Mouse (Mus musculus) gastrocnemius, postnatal 10 days (tissue): ENCODE measurements around the gene Cobl. TPM values are rescaled to one million over a fixed set of nuclear protein-coding genes. Genes with fewer than 3 reads are reported as not detected.

Experiments
- DNase-seq: peaks from one replicate; pipeline ENCODE4 v3.0.0; 2021; ENCODE audit warnings: mixed read lengths
- total RNA-seq, 2 experiments: library from RNA; stranded (reverse); gene quantifications; 2 replicates each; pipeline ENCODE4 v1.2.3; 2021

Cobl gene
- total RNA-seq, 2 experiments from 2014 or later, result 127 to 138 TPM

DNA sequence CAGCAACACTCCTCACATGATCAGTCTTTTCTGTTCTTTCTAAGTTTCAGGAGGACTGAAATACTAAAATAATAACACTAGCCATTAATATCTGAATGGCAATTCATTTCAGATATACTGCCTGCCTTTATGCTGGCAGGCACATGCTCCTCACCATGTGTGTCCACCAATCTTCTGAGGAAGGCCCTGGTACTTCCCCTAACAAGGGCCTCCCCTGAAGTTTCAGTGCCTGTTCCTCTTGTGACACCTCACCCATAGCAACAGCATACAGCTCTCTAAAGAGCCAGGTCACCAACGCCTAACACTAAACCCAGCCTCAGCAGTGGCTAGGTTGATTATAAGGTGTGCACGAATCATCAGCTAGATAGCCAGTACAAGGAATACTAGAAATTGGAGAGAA lies 20.5 kb downstream of the Cobl start:
- no peak for DNase-seq

DNA sequence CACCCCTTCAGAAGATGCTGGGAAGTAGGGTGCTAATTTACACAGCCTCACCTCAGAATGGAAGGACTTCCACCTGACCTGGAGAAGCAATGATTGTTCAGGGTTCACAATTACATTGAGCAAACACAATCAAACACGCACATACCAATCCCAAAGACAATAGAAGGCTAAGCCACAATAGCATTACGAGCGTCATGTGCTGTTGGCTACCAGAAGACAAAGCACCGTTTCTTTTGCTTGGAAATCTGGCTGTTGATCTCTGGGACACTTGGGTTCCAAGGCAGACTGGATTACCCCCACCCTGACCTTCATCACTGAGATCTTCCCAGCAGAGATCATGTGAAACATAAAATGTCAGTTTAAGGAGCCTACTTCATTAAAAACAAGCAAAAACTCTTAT lies 21.1 kb downstream of the Cobl start:
- no peak for DNase-seq

DNA sequence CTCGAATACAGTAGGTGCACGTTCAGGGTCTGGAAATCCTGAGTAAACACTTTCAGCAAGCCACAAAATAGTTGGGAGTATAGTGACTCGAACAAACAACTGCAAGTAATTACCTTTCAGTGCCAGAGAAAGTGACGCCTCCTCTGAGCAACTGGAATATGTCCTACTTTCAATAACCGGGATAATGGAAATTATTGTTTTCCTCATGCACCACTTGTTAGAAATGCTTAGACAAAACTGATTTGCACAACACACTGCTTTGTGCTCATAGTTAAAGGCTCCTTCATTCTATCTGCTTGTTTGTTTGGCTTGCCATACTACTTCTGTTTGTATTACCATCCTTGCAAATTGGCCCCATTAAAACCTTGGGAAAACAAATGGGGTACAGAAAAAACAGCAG lies 21.6 kb downstream of the Cobl start:
- DNase-seq, result no peak

DNA sequence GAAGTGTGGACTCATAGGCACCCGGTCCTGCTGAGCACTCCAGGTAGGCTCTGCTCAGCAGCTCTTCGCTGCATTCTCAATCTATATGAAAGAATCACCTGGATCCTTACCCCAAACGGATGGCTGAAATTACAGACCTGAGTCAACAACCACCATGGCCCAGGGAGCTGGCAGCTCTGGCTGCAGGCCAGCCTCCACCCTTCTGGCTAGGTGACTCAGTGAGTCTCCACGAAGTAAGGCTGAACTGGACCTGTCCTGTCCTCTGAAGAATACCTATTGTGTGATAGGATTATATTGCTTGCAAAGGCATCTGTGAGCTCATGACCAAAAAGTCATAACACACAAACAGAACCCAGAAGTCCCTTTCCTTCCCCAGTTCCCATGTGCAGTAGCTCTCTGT lies 22.5 kb downstream of the Cobl start:
- DNase-seq, result no peak

DNA sequence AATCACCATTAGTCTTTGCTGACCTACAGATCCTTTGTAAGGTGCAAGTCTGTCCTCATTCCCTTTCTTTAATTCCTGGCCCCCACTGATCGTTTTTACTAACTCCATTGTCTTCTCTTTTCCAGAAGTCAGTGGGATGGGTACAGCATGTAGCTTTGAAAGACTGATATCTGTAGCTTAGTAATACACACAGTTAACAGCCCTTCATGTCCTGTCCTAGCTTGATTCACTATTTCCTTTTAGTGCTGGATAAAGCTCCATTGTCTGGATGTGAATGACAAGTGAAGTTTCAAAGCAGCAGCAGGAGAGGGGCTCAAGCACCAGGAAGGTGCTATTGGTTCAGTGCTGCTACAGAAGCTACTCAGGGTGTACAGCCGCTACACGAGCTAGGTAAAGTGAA lies 28.9 kb downstream of the Cobl start:
- no peak for DNase-seq

DNA sequence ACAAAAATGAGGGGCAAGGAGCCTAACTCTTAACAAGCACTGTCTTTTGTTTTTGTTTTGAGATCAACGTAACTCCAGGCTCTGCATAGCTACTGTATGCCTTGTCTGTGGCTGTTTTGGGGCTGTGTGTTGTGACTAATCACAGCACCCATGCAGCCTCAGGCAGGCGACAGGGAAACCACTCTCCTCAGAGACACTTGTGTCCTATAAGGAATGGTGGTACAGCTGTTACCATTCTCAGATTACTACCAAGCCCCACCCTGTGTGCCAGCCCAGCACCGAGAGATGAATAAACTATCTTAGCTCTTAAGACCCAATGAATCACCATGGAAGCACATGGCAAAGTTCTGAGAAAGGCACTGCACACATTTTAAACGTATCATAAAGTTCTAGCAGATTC lies 29.7 kb downstream of the Cobl start:
- DNase-seq, result peak; percentile 22

DNA sequence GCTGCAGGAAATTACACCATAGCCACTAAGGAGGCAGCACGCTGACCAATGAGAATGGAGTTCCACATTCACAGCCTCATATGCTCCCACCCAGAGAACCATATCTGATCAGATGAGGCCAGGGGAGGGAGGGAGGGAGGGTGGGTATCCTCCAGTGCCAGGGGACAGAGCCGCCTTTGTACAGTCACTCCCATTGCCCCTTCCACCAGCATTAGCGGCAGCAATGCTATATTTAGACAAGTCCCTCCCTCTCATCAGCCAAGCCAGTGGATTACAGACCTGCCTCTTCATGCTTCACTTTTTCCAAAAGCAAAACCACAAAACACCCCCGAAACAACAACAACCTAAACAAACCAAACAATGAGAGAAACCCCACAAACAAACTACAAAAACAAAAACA lies 30.2 kb downstream of the Cobl start:
- no peak for DNase-seq

DNA sequence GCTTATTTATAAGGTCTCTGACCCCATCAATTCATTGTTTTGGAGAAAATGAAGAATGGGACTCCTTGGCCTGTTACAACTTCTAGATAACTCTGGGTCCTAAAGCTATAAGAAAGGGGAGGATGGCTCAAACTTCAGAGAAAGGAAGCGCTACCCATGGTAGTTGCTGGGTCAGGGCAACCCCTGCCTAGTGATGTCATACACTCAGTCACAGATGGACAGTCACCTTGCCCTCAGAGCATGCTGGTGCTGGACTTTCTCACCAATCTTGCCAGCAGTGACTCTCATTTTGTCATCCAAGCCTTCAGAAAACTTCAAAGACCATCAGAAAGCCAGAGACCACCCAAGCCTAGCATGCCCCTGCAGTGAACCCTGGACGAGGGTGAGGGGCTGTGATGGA lies 32.8 kb downstream of the Cobl start:
- no peak for DNase-seq

DNA sequence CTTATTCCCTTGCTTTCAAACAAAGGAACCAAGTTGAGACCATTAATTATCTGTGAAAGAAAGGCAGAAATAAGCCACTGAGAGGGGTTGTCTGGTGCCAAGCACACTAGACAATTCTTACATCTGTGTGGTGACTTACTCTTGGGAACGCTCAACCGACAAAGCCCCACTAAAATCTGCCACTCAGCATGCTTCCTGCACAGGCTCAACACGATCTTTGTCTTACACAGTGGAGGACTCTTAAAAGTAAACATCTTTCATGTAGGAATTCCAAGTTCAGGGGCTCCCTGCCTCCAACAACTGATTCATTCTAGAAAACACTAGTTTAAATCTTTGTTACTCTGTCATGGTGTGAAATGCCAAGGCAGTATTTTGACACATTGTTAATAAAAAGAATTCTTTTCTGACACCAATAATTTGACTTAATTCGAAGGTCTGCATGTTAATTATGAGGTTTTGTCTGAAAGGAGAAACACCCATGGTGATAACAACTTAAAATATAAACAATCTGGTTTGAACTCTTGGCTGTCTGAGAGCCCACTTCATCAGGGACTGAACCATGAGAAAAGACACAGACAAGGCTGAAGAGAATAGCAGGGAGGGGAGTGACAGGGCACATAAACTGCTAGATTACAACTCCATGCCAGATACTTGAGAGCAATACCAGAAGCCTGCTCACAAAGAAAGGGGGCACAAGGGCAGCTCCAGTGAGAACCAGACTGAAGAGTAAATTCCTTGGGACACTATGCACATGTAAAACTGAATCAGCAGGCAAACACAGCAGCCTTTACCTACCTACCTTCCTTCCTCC lies 34.3 kb downstream of the Cobl start:
- DNase-seq, result no peak

DNA sequence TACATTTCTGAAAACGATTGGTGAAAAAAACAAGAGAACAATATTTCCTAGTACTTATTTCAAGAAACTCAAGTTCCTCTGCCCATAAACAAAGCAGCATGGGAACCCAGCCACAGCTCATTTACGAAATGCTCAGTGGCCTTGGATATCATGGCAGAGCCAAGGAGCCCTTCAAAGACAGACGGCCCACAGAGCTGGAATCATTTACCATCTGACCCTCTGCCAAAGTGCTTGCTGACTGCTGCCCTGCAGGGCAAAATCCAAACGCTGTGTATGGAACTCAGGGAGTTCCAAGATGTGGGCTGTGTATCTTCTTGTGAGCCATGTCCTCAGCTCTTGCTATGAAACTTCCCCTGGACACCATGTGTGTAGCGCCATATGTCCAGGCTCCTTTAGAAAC lies 38.0 kb downstream of the Cobl start:
- peak; percentile 15 for DNase-seq

DNA sequence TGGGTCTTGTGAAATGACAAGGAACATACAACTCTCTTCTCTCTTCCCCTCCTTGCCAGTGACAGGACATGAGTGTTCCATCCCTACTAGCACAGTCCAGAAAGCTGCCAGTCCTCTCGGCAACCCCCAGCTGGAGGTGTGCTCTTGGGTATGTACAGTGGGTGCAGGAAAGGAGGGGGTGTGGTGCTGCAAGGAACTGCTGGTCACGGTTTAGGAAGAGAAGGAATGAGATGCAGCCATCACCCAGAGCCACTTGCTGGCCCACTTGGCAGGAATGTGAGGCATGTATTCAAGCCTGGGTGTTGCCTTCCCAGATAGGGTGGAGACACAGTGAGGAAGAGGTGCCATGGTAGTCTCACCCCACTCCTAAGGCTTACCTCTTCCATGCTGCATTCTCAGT lies 40.6 kb downstream of the Cobl start:
- no peak for DNase-seq

DNA sequence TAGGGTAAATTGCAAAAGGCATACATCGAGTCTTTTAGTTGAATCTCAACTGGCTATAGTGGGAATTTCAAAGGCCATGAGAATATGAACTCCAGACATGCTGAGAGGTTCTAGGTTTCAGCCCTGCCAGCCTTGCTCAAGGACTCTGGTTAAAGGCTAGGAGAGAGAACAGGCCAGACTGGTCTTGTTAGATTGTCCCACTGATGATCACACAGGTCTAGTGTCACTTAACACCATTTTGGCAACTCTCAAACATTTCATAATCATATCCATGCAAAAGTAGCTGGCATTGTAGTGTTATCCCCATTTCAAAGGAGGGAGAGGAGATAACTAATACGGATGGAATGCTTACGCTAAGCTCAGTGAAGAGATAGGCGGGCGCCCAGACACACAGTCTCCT lies 43.6 kb downstream of the Cobl start:
- DNase-seq, result no peak

DNA sequence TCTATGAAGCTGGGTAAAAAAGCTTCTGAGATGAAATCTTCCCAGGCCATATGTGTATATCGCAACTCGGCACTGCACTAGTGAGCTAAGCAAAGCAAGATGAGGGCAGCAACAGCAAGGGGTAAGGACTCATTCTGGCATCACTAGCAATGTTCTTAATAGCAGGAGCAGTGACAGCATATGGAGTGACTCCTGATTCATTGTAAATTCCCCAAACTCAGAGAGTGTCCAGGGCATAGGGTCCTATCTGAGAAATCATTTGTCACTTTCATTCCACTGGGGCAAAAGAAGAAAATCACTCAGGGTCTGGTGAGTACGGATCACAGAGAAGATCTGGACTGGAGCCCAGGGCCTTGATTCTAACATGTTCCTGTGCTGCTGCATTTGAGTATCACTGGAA lies 44.6 kb downstream of the Cobl start:
- DNase-seq, result no peak

DNA sequence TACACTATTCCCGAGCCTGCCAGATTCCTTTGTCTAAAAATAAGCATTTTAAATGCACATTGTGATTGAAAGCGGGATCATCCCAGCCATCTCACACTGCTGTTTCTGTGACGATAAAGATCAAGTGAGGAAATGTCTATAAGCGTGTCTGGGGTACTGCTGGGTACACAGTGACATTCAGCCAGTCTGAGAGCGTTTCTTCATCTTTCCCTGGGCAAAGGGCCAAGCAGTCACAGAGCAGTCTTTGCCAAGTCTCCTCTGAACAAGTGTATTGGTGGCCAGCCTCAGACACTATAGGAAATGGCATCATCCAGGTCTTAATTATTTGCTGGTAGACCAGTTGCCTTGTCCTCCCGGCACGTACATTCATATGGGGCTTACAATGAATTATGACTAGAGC lies 47.9 kb downstream of the Cobl start:
- DNase-seq, result no peak

DNA sequence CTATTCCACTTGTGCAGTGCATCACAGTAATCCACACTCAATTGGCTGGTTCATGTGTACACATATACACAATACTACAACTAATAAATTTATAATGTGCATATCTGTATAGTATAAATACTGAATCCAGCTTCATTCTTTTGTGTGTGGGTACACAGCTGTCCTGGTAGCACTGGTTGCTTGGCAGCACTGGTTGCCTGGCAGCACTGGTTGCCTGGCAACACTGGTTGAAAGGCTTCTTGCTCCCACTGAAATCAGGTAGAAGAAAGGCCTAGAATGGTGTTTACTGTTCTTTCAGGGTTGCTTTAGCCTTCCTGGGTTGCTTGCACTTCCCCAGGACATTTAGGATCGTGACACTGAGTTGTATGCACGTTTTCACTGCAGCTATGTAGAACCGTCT lies 49.4 kb downstream of the Cobl start:
- DNase-seq, result no peak

DNA sequence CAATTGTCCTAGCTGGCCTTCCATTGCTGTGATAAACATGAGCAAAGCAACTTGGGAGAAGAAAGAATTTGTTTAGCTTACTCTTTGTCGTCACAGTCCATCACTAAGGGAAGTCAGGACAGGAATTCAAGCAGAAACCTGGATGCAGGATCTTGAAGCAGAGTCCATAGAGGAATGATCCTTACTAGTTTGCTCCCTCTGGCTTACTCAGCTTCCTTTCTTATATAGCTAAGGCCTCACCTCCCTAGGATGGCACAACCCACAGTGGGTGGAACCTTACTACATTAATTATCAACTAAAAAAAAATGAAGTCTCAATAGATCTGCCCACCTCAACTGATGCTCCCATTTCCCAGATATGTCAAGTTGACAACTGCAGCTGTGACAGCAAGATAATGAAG lies 52.8 kb downstream of the Cobl start:
- no peak for DNase-seq

DNA sequence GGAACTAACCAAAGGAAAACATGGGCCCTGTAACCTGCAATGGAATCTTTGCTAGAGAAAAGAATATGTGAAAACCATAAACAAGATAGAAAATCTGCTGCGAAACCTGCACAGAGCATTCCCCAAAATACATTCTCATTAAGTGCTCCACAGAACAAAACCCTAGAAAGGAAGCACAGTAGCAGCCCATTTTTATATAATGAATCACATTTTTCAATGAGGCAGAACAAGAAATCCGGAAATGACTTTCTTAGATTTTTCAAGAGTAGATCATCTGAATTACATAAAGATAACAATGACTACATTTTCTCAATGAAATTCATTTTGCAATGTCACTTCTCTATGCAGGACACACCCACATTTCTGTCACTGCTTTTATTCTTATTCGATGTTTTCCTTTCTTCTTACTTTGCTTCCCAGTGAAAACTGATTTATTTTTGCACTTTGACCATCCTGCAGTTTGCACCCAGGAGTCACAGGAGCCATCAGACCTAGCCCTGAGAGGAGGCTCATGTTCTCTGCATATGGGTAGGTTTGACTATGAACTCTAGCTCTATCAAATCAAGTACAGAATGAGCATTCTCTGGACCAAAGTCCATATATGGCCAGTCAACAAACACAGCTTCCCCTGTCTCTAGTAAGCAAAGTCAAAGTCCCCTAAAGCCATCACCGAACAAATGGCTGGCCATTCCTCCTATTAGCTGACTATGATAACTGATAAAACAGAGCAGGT lies 53.5 kb downstream of the Cobl start:
- no peak for DNase-seq

DNA sequence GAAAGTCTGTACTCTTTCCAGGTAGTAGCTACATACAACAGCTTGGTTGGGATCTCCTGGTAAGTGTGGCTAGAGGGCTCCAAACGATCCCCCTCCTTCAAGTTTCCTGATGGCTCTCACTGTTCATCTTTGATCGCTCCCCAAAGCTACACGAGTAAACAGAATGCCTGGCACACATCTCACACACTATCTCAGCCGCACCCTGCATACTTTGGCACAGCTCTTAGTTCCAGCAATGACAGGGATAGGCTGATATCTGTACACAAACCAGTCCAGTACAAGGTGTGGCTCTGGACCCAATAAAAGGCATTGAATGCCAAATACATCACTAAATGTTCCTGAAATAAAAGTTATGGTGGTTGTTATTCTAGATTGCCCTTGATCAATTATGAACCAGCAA lies 55.3 kb downstream of the Cobl start:
- DNase-seq, result no peak

DNA sequence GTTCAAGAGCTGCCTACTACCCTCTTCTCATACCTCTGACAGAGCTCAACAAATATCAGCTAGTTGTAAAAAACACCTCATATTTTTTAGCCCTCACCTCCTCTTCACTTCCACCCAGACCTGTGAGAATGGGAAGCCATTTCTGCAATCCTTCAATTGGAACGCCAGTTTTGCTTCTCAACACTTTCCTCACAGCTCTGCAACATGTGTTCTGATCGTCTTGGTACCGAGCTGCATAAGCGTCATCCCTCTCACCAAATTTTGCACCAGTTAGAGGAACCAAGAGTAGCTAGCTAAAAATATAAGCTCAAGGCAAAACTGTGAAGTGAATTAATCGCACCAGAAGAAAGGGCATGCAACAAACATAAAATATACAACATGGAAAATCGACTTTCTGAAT lies 56.9 kb downstream of the Cobl start:
- DNase-seq, result no peak

DNA sequence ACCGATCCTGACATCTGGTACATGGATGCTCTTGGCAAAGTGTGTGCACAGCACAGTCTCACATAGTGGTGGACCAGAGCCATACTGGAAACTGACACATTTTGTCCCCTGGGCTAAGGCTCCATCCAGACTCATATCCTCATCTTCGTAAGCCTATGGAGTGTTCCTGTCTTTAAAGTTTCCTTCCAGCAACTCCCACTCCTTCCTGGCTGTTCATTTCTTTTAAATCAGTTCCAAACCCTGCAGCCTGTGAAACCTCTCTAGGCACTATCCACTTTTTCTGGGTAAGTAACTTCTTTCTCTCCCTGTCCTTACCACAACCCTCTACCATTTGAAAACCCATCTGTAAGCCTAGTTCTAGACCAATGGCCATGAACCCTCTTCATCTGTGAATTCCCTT lies 64.9 kb downstream of the Cobl start:
- no peak for DNase-seq

DNA sequence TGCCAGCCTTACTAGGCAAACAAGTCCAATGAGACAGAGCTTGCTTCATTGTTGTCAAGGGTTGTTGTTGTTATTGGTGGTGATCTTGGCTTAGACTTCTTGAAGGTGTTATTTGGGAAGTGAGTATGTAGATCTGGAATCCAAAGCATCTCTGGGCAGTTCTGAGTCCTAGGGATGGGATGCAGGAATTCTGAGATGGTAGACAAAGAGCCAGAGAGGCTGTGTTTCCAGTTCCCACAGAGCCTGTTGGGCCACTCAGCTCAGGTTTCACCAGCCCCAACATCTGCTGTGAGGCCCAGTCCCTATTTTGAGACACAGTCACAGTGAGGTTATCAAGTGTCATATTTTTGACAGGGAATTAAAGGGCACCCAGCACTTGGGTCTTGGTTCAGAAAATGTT lies 68.6 kb downstream of the Cobl start:
- no peak for DNase-seq

DNA sequence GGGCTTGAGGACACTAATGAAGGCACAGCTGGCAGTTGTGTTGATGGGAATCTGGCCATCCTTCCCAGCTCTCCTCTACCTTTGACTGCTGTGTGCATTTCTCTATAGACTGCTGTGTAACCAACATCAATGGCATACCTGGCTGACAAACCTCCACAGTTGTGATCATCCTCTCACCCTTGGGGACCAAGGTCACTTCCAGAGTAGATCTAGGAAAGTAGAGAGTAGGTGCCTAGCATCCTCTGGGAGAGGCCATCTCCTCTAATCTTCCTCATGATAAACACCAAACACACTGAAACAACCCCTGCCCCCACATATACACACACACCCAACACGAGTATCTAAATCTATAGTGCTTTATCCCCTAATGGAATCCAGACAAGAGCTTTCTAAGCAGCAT lies 70.1 kb downstream of the Cobl start:
- DNase-seq, result no peak

DNA sequence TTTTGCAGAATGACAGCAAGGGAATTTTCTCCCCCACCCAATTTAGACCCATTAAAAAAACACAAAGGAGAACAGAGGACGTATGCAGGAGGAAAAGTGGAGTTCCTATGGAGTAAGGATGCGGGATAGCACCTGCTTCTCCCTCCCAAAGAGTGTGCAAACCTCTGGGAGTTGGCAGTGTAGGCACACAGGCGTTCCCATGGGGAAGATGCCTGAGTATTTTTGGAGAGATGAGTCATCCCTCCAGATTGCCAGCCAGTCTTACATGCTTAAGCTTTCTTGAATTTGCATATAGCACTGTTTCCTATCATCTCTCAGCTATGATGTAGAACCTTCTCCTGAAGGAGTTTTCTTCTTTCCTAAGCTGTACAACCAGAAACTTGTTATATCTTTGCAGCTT lies 70.6 kb downstream of the Cobl start:
- no peak for DNase-seq

DNA sequence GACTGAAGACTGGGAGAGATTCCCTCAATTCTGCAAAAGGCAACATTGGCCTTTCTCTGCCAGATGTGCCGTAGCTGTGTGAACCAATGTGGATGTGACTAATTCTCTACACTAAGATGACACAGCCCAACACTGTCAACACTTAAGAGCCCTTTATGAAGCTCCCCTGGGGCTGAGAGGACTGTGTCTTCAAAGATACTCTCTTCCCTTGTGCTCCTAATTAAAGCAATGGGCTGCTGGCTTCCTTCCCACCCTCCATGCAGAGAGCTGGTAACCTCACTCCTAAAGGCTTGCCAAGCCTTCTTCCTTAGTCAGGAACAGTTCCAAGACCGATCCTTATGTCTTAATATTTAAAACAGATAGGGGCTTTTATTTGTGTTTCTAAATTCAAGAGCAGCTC lies 79.9 kb downstream of the Cobl start:
- DNase-seq, result peak; percentile 34
